Mouse (Mus musculus): ENCODE results near the gene Dcaf15.

Gene Dcaf15

DNA sequence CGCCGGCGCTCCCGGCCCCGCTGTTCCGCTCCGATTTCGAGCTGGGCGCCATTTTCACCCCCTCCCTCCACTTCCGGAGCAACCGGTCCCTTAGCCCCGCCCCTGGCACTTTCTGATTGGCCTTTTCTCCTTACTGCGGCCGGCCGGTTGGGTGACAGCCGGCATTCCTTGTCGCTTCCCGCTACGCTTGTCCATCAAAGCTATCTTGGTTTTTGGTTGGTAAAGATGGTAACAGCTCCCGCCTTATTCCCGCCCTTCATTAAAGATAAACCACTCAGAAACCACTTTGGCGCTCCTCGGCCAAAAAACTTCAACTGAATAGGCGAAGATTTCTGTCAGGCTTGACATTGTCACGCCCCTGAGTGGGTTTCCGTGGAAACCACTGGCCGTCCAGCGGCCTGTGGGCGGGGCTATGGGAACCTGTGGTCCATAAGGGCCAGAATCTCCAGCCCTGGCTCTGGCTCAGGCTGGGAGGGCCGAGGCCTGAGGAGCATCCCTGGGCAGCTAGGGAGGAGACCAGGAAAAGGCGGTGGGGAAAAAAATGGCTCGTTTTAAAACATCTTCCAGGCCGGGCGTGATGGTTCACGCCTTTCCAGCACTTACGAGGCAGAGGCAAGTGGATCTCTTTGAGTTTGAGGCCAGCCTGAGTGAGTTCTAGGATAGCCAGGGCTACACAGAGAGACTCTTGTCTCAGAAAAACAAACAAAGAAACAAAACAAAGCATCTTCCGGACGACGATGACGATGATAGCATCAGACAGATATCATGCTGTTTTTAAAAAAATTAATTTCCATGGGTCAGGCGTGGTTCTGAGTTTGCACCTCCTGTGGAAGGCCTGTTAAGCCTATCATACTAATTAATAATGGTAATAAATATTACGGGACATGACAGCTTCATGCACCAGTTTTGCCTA lies at the start of gene Dcaf15:
Gene Dcaf15 (minus strand): TSS at position 72 of the 913 bp plus-strand sequence.
- in situ Hi-C loops (cut with MseI, MboI), result no loop called here

- in situ Hi-C loops (cut with MseI, MboI), result no loop called here
Observed at GRCm38 (mm10) chr8:84149181-84149580, 44.6 kb upstream of the Dcaf15 start.

GRCm38 (mm10) chr8:84148531-84148850 lies 43.9 kb upstream of the Dcaf15 start:
- in situ Hi-C loops (cut with MseI, MboI), result no loop called here

GRCm38 (mm10) chr8:84147769-84148530 lies 43.4 kb upstream of the Dcaf15 start, which contains the start of the genes Cc2d1a and 4930432K21Rik:
Cc2d1a (minus strand) TSS chr8:84147936.
4930432K21Rik (plus strand) TSS chr8:84148025.
- in situ Hi-C loops (cut with MseI, MboI), result no loop called here

GRCm38 (mm10) chr8:84147324-84147766 lies 42.8 kb upstream of the Dcaf15 start:
- in situ Hi-C loops (cut with MseI, MboI), result no loop called here

GRCm38 (mm10) chr8:84144636-84145245 lies 40.2 kb upstream of the Dcaf15 start:
- in situ Hi-C loops (cut with MseI, MboI), result no loop called here

GRCm38 (mm10) chr8:84140838-84141237 lies 36.3 kb upstream of the Dcaf15 start:
- in situ Hi-C loops (cut with MseI, MboI), result no loop called here

DNA sequence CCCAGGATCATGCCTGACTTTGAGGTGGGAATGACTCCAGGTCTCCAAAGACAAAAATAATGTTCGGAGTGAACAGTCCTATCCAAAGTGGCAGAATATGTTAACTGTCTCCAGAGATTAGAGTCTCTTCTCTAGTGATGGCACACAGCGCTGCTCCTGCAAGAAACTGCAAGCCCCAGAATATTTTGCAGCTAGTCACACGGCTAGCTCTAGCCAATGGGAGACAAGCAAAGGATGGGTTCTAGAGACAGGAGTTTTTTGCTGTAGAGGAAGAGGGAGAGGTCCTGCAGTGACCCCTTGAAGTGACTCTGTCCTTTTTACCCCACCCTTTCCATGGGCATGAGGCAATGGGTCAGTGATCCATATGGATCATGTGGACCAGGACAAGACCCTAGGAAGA lies 33.3 kb upstream of the Dcaf15 start:
- in situ Hi-C loops (cut with MseI, MboI), result no loop called here

- in situ Hi-C loops (cut with MseI, MboI), result no loop called here
Observed at GRCm38 (mm10) chr8:84132225-84132624, 27.7 kb upstream of the Dcaf15 start.

- in situ Hi-C loops (cut with MseI, MboI), result no loop called here
Observed at GRCm38 (mm10) chr8:84130806-84131205, 26.2 kb upstream of the Dcaf15 start.

GRCm38 (mm10) chr8:84128277-84128676 lies 23.7 kb upstream of the Dcaf15 start:
- in situ Hi-C loops (cut with MseI, MboI), result no loop called here

DNA sequence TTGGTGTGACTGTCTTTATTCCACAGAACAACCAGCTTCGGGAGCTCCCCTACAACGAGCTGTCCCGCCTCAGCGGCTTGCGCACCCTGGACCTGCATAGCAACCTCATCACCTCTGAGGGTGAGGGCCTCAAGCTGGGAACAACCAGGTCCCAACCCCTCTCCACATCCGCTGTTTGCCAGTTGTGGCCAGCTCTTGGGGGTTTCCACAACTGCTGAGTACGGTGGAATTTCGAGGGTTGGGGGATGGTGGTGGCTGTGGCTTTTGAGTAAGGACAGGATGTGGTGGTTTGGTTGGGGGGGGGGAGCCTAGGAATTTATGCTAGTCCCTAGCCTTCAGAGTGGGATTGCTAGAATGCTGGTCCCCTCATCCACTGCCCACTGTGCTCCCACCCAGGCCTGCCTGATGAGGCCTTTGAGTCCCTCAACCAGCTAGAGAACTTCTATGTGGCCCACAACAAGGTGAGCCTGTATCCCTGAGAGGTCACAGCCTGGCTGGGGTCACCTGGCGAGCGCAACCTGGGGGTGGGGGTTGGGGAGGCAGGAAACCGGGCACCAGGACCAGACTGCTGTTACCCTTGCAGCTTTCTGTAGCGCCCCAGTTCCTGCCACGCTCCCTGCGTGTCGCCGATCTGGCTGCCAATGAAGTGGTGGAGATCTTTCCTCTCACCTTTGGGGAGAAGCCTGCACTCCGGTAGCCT lies 22.8 kb upstream of the Dcaf15 start:
- in situ Hi-C loops (cut with MseI, MboI), result no loop called here

DNA sequence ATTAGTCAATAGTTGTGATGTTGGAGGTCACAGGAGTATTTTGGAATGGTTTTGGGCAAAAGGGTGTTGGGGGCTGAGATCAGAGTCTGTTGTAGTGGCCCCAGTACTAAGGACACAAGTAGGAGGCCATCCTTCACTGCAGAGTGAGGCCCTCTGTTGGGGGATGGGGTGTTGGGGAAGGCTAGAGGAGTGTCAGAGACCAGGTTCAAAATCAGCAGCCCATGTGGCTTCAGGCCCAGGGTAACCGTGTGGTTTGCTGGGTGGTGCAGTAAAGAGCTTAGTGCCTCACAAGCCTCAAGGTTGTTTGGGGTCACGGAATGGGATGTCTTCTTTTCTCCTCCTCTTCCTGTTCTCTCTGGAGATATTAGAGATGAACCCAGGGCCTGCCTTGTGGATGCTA lies 22.2 kb upstream of the Dcaf15 start:
- in situ Hi-C loops (cut with MseI, MboI), result no loop called here

GRCm38 (mm10) chr8:84125656-84126055 lies 21.1 kb upstream of the Dcaf15 start, which contains the start of gene Podnl1:
Podnl1 (plus strand) TSS chr8:84125989.
- in situ Hi-C loops (cut with MseI, MboI), result no loop called here

DNA sequence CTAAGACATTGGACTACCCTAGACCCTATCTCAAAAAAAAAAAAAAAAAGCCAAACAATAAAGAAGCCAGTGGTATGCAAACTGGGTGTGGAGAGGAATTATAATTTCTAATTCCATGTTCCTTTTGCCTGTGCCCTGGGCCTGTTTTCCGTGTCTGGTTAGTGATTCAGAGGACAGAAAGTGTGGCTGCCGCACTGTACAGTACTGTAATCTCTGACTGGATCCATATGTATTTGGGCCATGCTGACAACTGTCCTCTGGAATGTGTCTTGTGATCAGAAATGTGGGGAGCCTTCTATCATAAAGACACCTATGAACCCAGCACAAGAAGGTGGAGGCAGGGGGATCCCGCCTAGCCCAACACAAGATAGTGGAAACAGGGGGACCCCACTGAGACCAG lies 17.6 kb upstream of the Dcaf15 start:
- in situ Hi-C loops (cut with MseI, MboI), result no loop called here

DNA sequence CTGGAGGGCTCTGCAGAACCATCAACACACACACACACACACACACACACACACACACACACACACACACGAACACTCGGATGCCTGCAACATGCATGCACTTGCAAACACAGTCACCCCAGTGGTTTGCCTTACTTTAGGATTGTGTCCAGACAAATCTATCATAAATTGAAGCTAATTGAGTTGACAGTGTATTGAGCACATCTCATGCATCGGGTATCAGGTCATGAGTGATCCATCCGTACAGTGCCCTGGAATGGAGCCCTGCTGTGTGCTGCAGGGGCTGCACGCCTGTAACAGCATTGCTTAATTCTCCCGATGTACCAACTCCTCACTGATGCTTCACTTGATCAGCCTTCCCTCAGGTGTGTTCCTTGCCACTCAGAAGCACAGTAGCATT lies 11.1 kb upstream of the Dcaf15 start:
- in situ Hi-C loops (cut with MseI, MboI), result no loop called here

- in situ Hi-C loops (cut with MseI, MboI), result no loop called here
Observed at GRCm38 (mm10) chr8:84106216-84107040, 1.9 kb upstream of the Dcaf15 start.

DNA sequence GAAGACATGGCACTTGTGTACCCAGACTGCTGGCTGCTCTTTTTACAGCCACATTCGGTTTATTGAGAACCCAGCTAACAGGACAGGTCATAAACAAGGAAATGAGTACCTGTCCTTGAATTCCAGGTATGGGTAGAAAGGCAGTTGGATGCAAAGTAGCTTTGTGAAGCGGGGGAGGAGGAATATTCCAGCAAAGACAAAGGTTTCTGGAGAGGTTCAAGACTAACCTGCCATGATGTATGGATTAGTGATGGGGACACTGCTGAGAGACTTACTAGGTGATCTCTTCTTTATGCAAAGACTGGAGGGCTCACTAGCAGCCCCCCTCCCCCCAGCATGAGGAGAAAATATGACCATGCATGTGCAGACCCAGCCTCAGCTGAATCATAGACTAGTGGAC lies 1.1 kb upstream of the Dcaf15 start:
- in situ Hi-C loops (cut with MseI, MboI), result no loop called here

- in situ Hi-C loops (cut with MseI, MboI), result no loop called here
Observed at GRCm38 (mm10) chr8:84104221-84104620, 347 bp downstream of the Dcaf15 start.

- in situ Hi-C loops (cut with MseI, MboI), result no loop called here
Observed at GRCm38 (mm10) chr8:84103601-84104000, 967 bp downstream of the Dcaf15 start.
